Mouse (Mus musculus) kidney, embryonic 14.5 days (tissue): ENCODE data around the gene Triml1. TPM values are rescaled to one million over a fixed set of nuclear protein-coding genes. Genes with fewer than 3 reads are reported as not detected.

ENCODE experiments used
- ATAC-seq: fragments of 200-750 bp; cut with Nextera tagmentation; 2 replicates; pipeline ENCODE4 v1.8.0; 2017; ENCODE audit warnings: moderate number of reproducible peaks, mild to moderate bottlenecking, moderate TSS enrichment, moderate library complexity; ENCODE audit not compliant: low FRiP score, low TSS enrichment
- H3K27ac ChIP-seq: fragments of 300-500 bp; sonication (generic); 2 replicates; pipeline ENCODE4 v1.5.1; 2014; ENCODE audit warnings: low read depth, mild to moderate bottlenecking, low read length, moderate library complexity, mixed read lengths
- H3K27me3 ChIP-seq: fragments of 300-500 bp; sonication (generic); 2 replicates; pipeline ENCODE4 v1.6.1; 2014; ENCODE audit warnings: mild to moderate bottlenecking, low read length; ENCODE audit not compliant: control insufficient read depth, insufficient read depth
- H3K36me3 ChIP-seq: fragments of 300-500 bp; sonication (generic); 2 replicates; pipeline ENCODE4 v1.6.1; 2014; ENCODE audit warnings: low read length, mixed read lengths; ENCODE audit not compliant: control insufficient read depth, insufficient read depth
- H3K4me1 ChIP-seq: fragments of 300-500 bp; sonication (generic); 2 replicates; pipeline ENCODE4 v1.6.1; 2014; ENCODE audit warnings: low read length, mixed read lengths; ENCODE audit not compliant: control insufficient read depth, insufficient read depth
- H3K4me2 ChIP-seq: fragments of 300-500 bp; sonication (generic); replicated peaks from 2 replicates; pipeline ENCODE4 v1.6.1; 2014; ENCODE audit warnings: low read depth, mild to moderate bottlenecking, low read length
- H3K4me3 ChIP-seq: fragments of 300-500 bp; sonication (generic); 2 replicates; pipeline ENCODE4 v1.5.1; 2014; ENCODE audit warnings: mild to moderate bottlenecking, low read length
- H3K9ac ChIP-seq: fragments of 300-500 bp; sonication (generic); 2 replicates; pipeline ENCODE4 v1.6.1; 2014; ENCODE audit warnings: low read depth, mild to moderate bottlenecking, low read length, moderate library complexity
- H3K9me3 ChIP-seq: fragments of 300-500 bp; sonication (generic); 2 replicates; pipeline ENCODE4 v1.6.1; 2016; ENCODE audit warnings: low read length; ENCODE audit not compliant: control insufficient read depth
- WGBS: fragments of 180-500 bp; shearing (Covaris S2); extraction: QIAGEN DNeasy Blood & Tissue Kit; methylation state at CpG from one replicate; pipeline ENCODE4 v1.1.7; 2014; 5-methylcytosine and 5-hydroxymethylcytosine counted together
- polyA plus RNA-seq: library from polyadenylated mRNA; unstranded; fragments of >200 nt; fragmentation: Nextera tagmentation; extraction: Ambion mirVana; gene quantifications from 2 replicates; pipeline ENCODE4 v1.2.1, GENCODE M21; 2014

Triml1 gene
- polyA plus RNA-seq, result not detected in 2 replicates

- no peak for ATAC-seq
- Histone ChIP-seq H3K27me3 (no peaks in the 10 kb centered on the region), H3K9me3 (no peaks in the 10 kb centered on the region), H3K4me3 (no peak within 1 kb of the TSS), H3K27ac (no peak within 1 kb of the TSS), H3K4me2 (no peak within 1 kb of the TSS), H3K4me1 (no peaks in the 10 kb centered on the region), H3K9ac (no peak within 1 kb of the TSS), H3K36me3 (no peaks in the 10 kb centered on the region)
- 89% methylated on average over 2 of the region's 2 CpGs for WGBS
These were observed at the start of gene Triml1 for GRCm38 (mm10) chr8:43141386-43141785. Triml1 (minus strand) TSS chr8:43141486.

DNA sequence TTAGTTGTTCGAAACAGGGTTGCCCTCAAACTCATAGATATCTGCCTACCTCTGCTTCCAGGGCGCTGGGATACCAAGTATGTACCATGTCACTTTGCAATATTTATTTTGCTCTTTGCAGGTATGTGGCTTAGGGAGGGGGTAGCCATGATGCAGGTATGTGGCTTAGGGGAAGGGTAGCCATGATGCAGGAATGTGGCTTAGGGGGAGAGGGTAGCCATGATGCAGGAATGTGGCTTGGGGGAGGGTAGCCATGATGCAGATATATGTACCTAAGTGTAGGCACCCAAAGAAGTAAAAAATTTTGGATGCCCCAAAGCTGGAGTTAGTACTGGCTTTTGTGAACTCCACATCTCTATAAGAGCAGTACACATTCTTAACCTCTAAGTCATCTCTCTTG lies 41.0 kb upstream of the Triml1 start:
- Histone ChIP-seq H3K4me2 (no peak overlapping the region), H3K4me1 (no peaks in the 10 kb centered on the region), H3K27me3 (no peaks in the 10 kb centered on the region), H3K27ac (no peak overlapping the region), H3K4me3 (no peak overlapping the region), H3K9me3 (no peaks in the 10 kb centered on the region), H3K36me3 (no peaks in the 10 kb centered on the region), H3K9ac (no peak overlapping the region)
- ATAC-seq, result no peak
- 92% methylated on average over 2 of the region's 2 CpGs for WGBS

- Histone ChIP-seq H3K4me3 (no peak within 1 kb of the TSS), H3K9me3 (no peaks in the 10 kb centered on the region), H3K4me2 (no peak within 1 kb of the TSS), H3K4me1 (no peaks in the 10 kb centered on the region), H3K9ac (no peak within 1 kb of the TSS), H3K27ac (no peak within 1 kb of the TSS), H3K27me3 (no peaks in the 10 kb centered on the region), H3K36me3 (no peaks in the 10 kb centered on the region)
- 96% methylated on average over 13 of the region's 13 CpGs for WGBS
- no peak for ATAC-seq
These were observed 38.9 kb upstream of the Triml1 start, which contains the start of gene Triml2 for GRCm38 (mm10) chr8:43180054-43180690. Triml2 (plus strand) TSS chr8:43180541.

DNA sequence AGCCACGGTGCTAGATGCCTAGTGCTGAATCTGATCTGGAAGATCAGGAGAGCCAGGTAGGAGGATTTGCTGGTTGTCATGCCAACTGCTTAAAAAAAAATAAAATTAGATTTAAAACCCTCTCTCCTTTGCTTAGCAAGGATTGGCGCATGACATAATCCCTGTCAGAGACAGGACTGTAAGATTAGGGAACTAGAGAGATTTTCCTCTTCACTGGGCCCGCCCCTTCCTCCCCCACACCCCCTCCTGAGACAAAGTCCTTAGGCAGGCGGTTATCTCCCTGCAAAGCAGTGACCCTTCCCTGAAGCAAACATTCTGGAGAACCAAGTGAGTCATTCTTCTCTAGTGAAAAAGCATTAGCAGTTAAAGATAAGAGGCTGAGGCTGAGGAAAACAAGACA lies 37.9 kb upstream of the Triml1 start:
- H3K36me3 ChIP-seq, result no peaks in the 10 kb centered on the region
- H3K4me2 ChIP-seq, result no peak overlapping the region
- WGBS, result 47% methylated on average over 4 of the region's 4 CpGs
- no peak for ATAC-seq
- H3K4me1 ChIP-seq, result no peaks in the 10 kb centered on the region
- H3K9ac ChIP-seq, result no peak overlapping the region
- no peak overlapping the region for H3K4me3 ChIP-seq
- H3K27me3 ChIP-seq, result no peaks in the 10 kb centered on the region
- H3K9me3 ChIP-seq, result no peaks in the 10 kb centered on the region
- H3K27ac ChIP-seq, result no peak overlapping the region

DNA sequence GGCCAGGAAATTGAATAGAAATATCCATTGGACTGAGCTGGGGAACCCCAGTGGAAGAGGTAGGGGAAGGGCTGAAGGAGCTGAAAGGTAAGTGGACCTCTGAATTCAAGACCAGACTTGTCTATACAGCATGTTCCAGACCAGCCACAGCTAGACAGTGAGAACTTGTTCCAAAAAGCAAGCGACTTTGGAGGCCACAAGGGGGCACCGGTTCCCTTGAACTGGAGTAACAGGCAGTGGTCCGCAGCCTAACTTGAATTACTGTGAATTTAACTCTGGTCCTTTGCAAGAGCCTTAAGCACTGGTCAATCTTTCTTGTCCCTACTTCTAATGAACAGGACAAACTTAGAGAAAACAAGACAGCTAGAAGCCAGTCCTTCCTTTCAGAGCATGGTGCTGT lies 37.0 kb upstream of the Triml1 start:
- no peak overlapping the region for H3K9ac ChIP-seq
- 51% methylated on average over 3 of the region's 3 CpGs for WGBS
- no peak for ATAC-seq

DNA sequence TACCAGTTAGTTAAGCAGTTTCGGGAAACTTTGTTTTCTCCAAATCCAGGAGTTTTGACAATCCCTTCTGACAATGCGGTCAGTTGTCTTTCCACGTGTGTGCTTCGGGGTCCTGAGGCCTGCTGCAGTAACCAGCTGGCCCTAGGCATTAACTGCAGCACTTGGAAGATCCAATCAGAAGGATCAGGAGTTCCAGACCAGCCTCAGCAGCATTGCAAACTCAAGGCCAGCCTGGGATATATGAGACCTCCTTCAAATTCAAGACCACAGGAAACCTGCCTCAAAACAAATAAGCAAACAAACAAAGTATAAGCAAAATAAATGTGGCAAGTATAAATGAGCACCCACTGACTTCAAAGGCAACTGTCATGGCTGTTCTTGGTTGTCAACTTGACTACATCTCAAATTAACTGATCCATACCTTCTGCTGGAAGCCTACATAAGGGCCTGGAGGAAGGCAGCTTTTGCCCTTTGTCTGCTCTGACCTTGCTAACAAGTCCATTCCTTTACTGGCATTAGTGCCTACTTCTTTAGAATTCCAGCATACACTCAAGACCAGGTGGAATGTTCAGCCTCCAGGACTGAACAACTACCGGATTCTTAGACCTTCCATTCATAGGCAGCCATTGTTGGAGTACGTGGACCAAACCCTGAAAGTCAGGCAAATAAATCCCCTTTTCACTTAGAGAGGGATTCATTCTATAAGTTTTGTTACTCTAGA lies 35.6 kb upstream of the Triml1 start:
- H3K9me3 ChIP-seq, result no peaks in the 10 kb centered on the region
- H3K4me3 ChIP-seq, result no peak overlapping the region
- H3K36me3 ChIP-seq, result no peaks in the 10 kb centered on the region
- H3K27me3 ChIP-seq, result no peaks in the 10 kb centered on the region
- 94% methylated on average over 6 of the region's 6 CpGs for WGBS
- H3K27ac ChIP-seq, result no peak overlapping the region
- H3K4me2 ChIP-seq, result no peak overlapping the region
- H3K4me1 ChIP-seq, result no peaks in the 10 kb centered on the region
- H3K9ac ChIP-seq, result no peak overlapping the region
- no peak for ATAC-seq

More for the DNA sequence above, 37.0 kb upstream of the Triml1 start:
- H3K4me2 ChIP-seq, result no peak overlapping the region
- no peak overlapping the region for H3K27ac ChIP-seq
- no peaks in the 10 kb centered on the region for H3K9me3 ChIP-seq
- no peaks in the 10 kb centered on the region for H3K36me3 ChIP-seq
- no peaks in the 10 kb centered on the region for H3K27me3 ChIP-seq
- H3K4me3 ChIP-seq, result no peak overlapping the region
- H3K4me1 ChIP-seq, result no peaks in the 10 kb centered on the region

GRCm38 (mm10) chr8:43169249-43169755 lies 28.0 kb upstream of the Triml1 start:
- Histone ChIP-seq H3K4me2 (no peak overlapping the region), H3K4me1 (no peaks in the 10 kb centered on the region), H3K27me3 (no peaks in the 10 kb centered on the region), H3K9ac (no peak overlapping the region), H3K27ac (no peak overlapping the region), H3K4me3 (no peak overlapping the region), H3K9me3 (no peaks in the 10 kb centered on the region), H3K36me3 (no peaks in the 10 kb centered on the region)
- no peak for ATAC-seq
- 89% methylated on average over 6 of the region's 6 CpGs for WGBS

DNA sequence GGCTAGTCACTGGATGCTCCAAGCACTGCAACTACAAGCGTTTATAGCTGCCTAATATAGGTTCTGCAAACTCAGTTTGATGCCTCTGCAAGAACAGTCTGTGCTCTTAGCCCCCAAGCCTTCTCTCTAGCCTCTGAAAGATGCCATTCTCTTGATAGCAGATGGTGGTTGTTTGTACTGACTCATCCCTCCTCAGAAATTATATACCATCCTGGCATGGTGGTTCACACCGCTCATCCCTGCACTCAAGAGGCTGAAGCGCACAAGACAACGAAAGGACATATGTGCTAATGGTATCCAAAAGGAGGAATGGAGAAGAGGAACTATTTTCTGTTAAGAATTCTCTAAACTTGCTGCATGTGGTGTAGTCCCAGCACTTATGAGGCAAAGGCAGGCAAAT lies 26.8 kb upstream of the Triml1 start:
- WGBS, result 93% methylated on average over 4 of the region's 4 CpGs
- Histone ChIP-seq H3K27me3 (no peaks in the 10 kb centered on the region), H3K9ac (no peak overlapping the region), H3K27ac (no peak overlapping the region), H3K4me3 (no peak overlapping the region), H3K4me1 (no peaks in the 10 kb centered on the region), H3K9me3 (no peaks in the 10 kb centered on the region), H3K36me3 (no peaks in the 10 kb centered on the region), H3K4me2 (no peak overlapping the region)
- no peak for ATAC-seq

DNA sequence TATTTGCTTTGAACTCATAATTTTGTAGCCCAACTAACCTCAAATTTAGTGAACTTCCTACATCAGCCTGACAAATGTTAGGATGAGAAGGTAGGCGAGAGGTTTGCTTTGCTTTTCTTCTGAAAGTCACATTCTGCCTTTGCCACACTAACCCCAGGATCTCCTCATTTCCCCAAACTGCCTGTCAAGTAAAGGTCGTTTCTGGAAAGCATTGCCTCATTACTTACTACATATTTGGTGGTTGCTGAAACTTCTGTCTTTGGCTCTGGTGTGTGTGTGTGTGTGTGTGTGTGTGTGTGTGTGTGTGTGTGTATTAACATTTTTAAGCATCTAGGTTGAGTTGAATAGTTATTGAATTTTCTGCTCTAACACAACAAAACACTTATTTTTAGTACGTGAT lies 23.2 kb upstream of the Triml1 start:
- Histone ChIP-seq H3K4me1 (no peaks in the 10 kb centered on the region), H3K27me3 (no peaks in the 10 kb centered on the region), H3K4me2 (no peak overlapping the region), H3K9me3 (no peaks in the 10 kb centered on the region), H3K9ac (no peak overlapping the region), H3K4me3 (no peak overlapping the region), H3K27ac (no peak overlapping the region), H3K36me3 (no peaks in the 10 kb centered on the region)
- ATAC-seq, result no peak
- WGBS, result 82% methylated on average over 3 of the region's 3 CpGs
